Mouse (Mus musculus) heart, embryonic 15.5 days (tissue): Measurements from ENCODE around the gene Dusp14. TPM values are rescaled to one million over a fixed set of nuclear protein-coding genes. Genes with fewer than 3 reads are reported as not detected.

ENCODE experiments used
- ATAC-seq: fragments of 200-750 bp; cut with Nextera tagmentation; replicated peaks from 2 replicates; pipeline ENCODE4 v1.8.0; 2017; ENCODE audit warnings: low read depth, moderate TSS enrichment; ENCODE audit not compliant: insufficient number of reproducible peaks, insufficient read depth, low FRiP score
- H3K27ac ChIP-seq: fragments of 300-500 bp; sonication (generic); 2 replicates; pipeline ENCODE4 v1.5.1; 2015; ENCODE audit warnings: mild to moderate bottlenecking, inconsistent platforms
- H3K27me3 ChIP-seq: fragments of 300-500 bp; sonication (generic); 2 replicates; pipeline ENCODE4 v1.6.1; 2015; ENCODE audit warnings: inconsistent platforms
- H3K36me3 ChIP-seq: fragments of 300-500 bp; sonication (generic); 2 replicates; pipeline ENCODE4 v1.6.1; 2015; ENCODE audit warnings: mild to moderate bottlenecking, inconsistent platforms
- H3K4me1 ChIP-seq: fragments of 300-500 bp; sonication (generic); replicated peaks from 2 replicates; pipeline ENCODE4 v1.6.1; 2015; ENCODE audit warnings: inconsistent platforms
- H3K4me2 ChIP-seq: fragments of 300-500 bp; sonication (generic); 2 replicates; pipeline ENCODE4 v1.6.1; 2015; ENCODE audit warnings: inconsistent platforms, mild to moderate bottlenecking, moderate library complexity
- H3K4me3 ChIP-seq: fragments of 300-500 bp; sonication (generic); 2 replicates; pipeline ENCODE4 v1.5.1; 2015; ENCODE audit warnings: mild to moderate bottlenecking, inconsistent platforms
- H3K9ac ChIP-seq: fragments of 300-500 bp; sonication (generic); 2 replicates; pipeline ENCODE4 v1.6.1; 2015; ENCODE audit warnings: mild to moderate bottlenecking, inconsistent platforms
- H3K9me3 ChIP-seq: fragments of 300-500 bp; sonication (generic); replicated peaks from 2 replicates; pipeline ENCODE4 v1.6.1; 2016; ENCODE audit warnings: inconsistent platforms
- WGBS: fragments of 180-500 bp; shearing (Covaris S2); methylation state at CpG from one replicate; pipeline ENCODE4 v1.1.7; 2015; ENCODE audit warnings: mixed read lengths; 5-methylcytosine and 5-hydroxymethylcytosine counted together
- polyA plus RNA-seq: library from polyadenylated mRNA; unstranded; fragments of >200 nt; fragmentation: Nextera tagmentation; extraction: Ambion mirVana; gene quantifications from 2 replicates; pipeline ENCODE4 v1.2.1, GENCODE M21; 2015

Dusp14 gene
- 4.3 and 8.9 TPM in 2 replicates for polyA plus RNA-seq

- H3K4me1 ChIP-seq: peaks cover 31% of the 10 kb centered on the region
- peak within 1 kb of the TSS; percentile 96 for H3K4me2 ChIP-seq
- no peak for ATAC-seq
- 15% methylated on average over 11 of the region's 11 CpGs for WGBS
- H3K27me3 ChIP-seq: peaks cover 43% of the 10 kb centered on the region
- H3K9me3 ChIP-seq: no peaks in the 10 kb centered on the region
- H3K9ac ChIP-seq: peak within 1 kb of the TSS; percentile 70
- H3K36me3 ChIP-seq: no peaks in the 10 kb centered on the region
- peak within 1 kb of the TSS; percentile 50; the same call in 1 of the 2 replicates for H3K27ac ChIP-seq
- H3K4me3 ChIP-seq: peak within 1 kb of the TSS; percentile 71
Observed at GRCm38 (mm10) chr11:84069034-84069370, at the start of gene Dusp14. Gene Dusp14 (minus strand): TSS chr11:84069261.

GRCm38 (mm10) chr11:84117431-84117830 is 48.4 kb upstream of the Dusp14 start:
- H3K36me3 ChIP-seq: peaks cover 32% of the 10 kb centered on the region
- WGBS: 90% methylated on average over 4 of the region's 4 CpGs
- H3K4me2 ChIP-seq: no peak overlapping the region
- H3K27me3 ChIP-seq: no peaks in the 10 kb centered on the region
- no peak overlapping the region for H3K4me3 ChIP-seq
- H3K27ac ChIP-seq: no peak overlapping the region
- H3K9me3 ChIP-seq: no peaks in the 10 kb centered on the region
- no peak overlapping the region for H3K9ac ChIP-seq
- H3K4me1 ChIP-seq: peaks cover 7% of the 10 kb centered on the region; the same call in 1 of the 2 replicates
- no peak for ATAC-seq

- ATAC-seq: no peak
- 61% methylated on average over 2 of the region's 2 CpGs for WGBS
- peaks cover 32% of the 10 kb centered on the region for H3K36me3 ChIP-seq
Observed at GRCm38 (mm10) chr11:84116221-84116620, 47.2 kb upstream of the Dusp14 start.

GRCm38 (mm10) chr11:84115646-84116045 is 46.6 kb upstream of the Dusp14 start:
- H3K27ac ChIP-seq: no peak overlapping the region
- H3K4me1 ChIP-seq: peaks cover 7% of the 10 kb centered on the region; the same call in 1 of the 2 replicates
- no peak overlapping the region for H3K4me2 ChIP-seq
- no peaks in the 10 kb centered on the region for H3K9me3 ChIP-seq
- ATAC-seq: no peak
- H3K36me3 ChIP-seq: peaks cover 29% of the 10 kb centered on the region
- 43% methylated on average over 9 of the region's 9 CpGs for WGBS
- no peak overlapping the region for H3K4me3 ChIP-seq
- H3K27me3 ChIP-seq: no peaks in the 10 kb centered on the region
- H3K9ac ChIP-seq: no peak overlapping the region

More at GRCm38 (mm10) chr11:84116221-84116620, 47.2 kb upstream of the Dusp14 start:
- H3K4me1 ChIP-seq: peaks cover 7% of the 10 kb centered on the region; the same call in 1 of the 2 replicates
- no peak overlapping the region for H3K4me3 ChIP-seq
- H3K27ac ChIP-seq: no peak overlapping the region
- H3K9ac ChIP-seq: no peak overlapping the region
- no peaks in the 10 kb centered on the region for H3K9me3 ChIP-seq
- no peak overlapping the region for H3K4me2 ChIP-seq
- H3K27me3 ChIP-seq: no peaks in the 10 kb centered on the region

GRCm38 (mm10) chr11:84113623-84114022 is 44.6 kb upstream of the Dusp14 start:
- ATAC-seq: no peak
- Histone ChIP-seq H3K9me3 (no peaks in the 10 kb centered on the region), H3K9ac (no peak overlapping the region), H3K27ac (no peak overlapping the region), H3K4me3 (no peak overlapping the region), H3K36me3 (peaks cover 23% of the 10 kb centered on the region), H3K4me1 (peaks cover 7% of the 10 kb centered on the region; the same call in 1 of the 2 replicates), H3K4me2 (no peak overlapping the region), H3K27me3 (no peaks in the 10 kb centered on the region)
- WGBS: 85% methylated on average over 5 of the region's 5 CpGs

- Histone ChIP-seq H3K4me3 (no peak overlapping the region), H3K4me2 (no peak overlapping the region), H3K27me3 (no peaks in the 10 kb centered on the region), H3K9me3 (no peaks in the 10 kb centered on the region), H3K36me3 (peaks cover 55% of the 10 kb centered on the region), H3K4me1 (no peaks in the 10 kb centered on the region), H3K27ac (no peak overlapping the region), H3K9ac (no peak overlapping the region)
- ATAC-seq: no peak
- 63% methylated on average over 2 of the region's 2 CpGs for WGBS
Observed at GRCm38 (mm10) chr11:84107137-84107536, 38.1 kb upstream of the Dusp14 start.

- no peaks in the 10 kb centered on the region for H3K27me3 ChIP-seq
- no peak overlapping the region for H3K27ac ChIP-seq
- no peak overlapping the region for H3K9ac ChIP-seq
- H3K36me3 ChIP-seq: peaks cover 51% of the 10 kb centered on the region
- WGBS: 87% methylated on average over 6 of the region's 6 CpGs
- H3K4me1 ChIP-seq: peaks cover 4% of the 10 kb centered on the region
- H3K4me3 ChIP-seq: no peak overlapping the region
- H3K9me3 ChIP-seq: no peaks in the 10 kb centered on the region
- ATAC-seq: no peak
- no peak overlapping the region for H3K4me2 ChIP-seq
Observed at GRCm38 (mm10) chr11:84104036-84104435, 35.0 kb upstream of the Dusp14 start.

- Histone ChIP-seq H3K27me3 (no peaks in the 10 kb centered on the region), H3K27ac (no peak overlapping the region), H3K4me1 (peaks cover 7% of the 10 kb centered on the region), H3K4me3 (no peak overlapping the region), H3K9me3 (no peaks in the 10 kb centered on the region), H3K36me3 (peaks cover 38% of the 10 kb centered on the region), H3K4me2 (no peak overlapping the region), H3K9ac (no peak overlapping the region)
- 0 out of 2 replicates have a peak, but pooled peaks have one; percentile 35 for ATAC-seq
Observed at GRCm38 (mm10) chr11:84101182-84101581, 32.1 kb upstream of the Dusp14 start.

- no peak for ATAC-seq
- Histone ChIP-seq H3K4me2 (no peak overlapping the region), H3K9me3 (no peaks in the 10 kb centered on the region), H3K27me3 (no peaks in the 10 kb centered on the region), H3K4me3 (no peak overlapping the region), H3K27ac (no peak overlapping the region), H3K4me1 (peaks cover 7% of the 10 kb centered on the region), H3K36me3 (peaks cover 18% of the 10 kb centered on the region), H3K9ac (no peak overlapping the region)
- 62% methylated on average over 5 of the region's 5 CpGs for WGBS
Observed at GRCm38 (mm10) chr11:84097251-84097998, 28.4 kb upstream of the Dusp14 start.

GRCm38 (mm10) chr11:84095084-84095483 is 26.0 kb upstream of the Dusp14 start:
- Histone ChIP-seq H3K9ac (no peak overlapping the region), H3K4me3 (no peak overlapping the region), H3K36me3 (peaks cover 28% of the 10 kb centered on the region), H3K4me2 (no peak overlapping the region), H3K27me3 (no peaks in the 10 kb centered on the region), H3K4me1 (peaks cover 3% of the 10 kb centered on the region), H3K27ac (no peak overlapping the region), H3K9me3 (no peaks in the 10 kb centered on the region)
- ATAC-seq: no peak
- WGBS: 73% methylated on average over 4 of the region's 4 CpGs

- 89% methylated on average over 8 of the region's 8 CpGs for WGBS
Observed at GRCm38 (mm10) chr11:84090572-84090971, 21.5 kb upstream of the Dusp14 start.

GRCm38 (mm10) chr11:84081901-84082300 is 12.8 kb upstream of the Dusp14 start:
- H3K9me3 ChIP-seq: no peaks in the 10 kb centered on the region
- peaks cover 19% of the 10 kb centered on the region for H3K4me1 ChIP-seq
- H3K27ac ChIP-seq: no peak overlapping the region
- H3K4me3 ChIP-seq: no peak overlapping the region
- ATAC-seq: no peak
- H3K36me3 ChIP-seq: peaks cover 24% of the 10 kb centered on the region
- no peaks in the 10 kb centered on the region for H3K27me3 ChIP-seq
- WGBS: 92% methylated on average over 5 of the region's 5 CpGs
- H3K4me2 ChIP-seq: no peak overlapping the region
- H3K9ac ChIP-seq: no peak overlapping the region

More at GRCm38 (mm10) chr11:84090572-84090971, 21.5 kb upstream of the Dusp14 start:
- Histone ChIP-seq H3K4me2 (no peak overlapping the region), H3K36me3 (peaks cover 32% of the 10 kb centered on the region), H3K4me1 (no peaks in the 10 kb centered on the region), H3K27ac (no peak overlapping the region), H3K9ac (no peak overlapping the region), H3K27me3 (no peaks in the 10 kb centered on the region), H3K9me3 (no peaks in the 10 kb centered on the region), H3K4me3 (no peak overlapping the region)
- no peak for ATAC-seq
